Mouse (Mus musculus): ENCODE data around the gene Nap1l3.
A peak's percentile ranks its signal among the peaks of the same experiment; 100 is the strongest.

Gene Nap1l3

DNA sequence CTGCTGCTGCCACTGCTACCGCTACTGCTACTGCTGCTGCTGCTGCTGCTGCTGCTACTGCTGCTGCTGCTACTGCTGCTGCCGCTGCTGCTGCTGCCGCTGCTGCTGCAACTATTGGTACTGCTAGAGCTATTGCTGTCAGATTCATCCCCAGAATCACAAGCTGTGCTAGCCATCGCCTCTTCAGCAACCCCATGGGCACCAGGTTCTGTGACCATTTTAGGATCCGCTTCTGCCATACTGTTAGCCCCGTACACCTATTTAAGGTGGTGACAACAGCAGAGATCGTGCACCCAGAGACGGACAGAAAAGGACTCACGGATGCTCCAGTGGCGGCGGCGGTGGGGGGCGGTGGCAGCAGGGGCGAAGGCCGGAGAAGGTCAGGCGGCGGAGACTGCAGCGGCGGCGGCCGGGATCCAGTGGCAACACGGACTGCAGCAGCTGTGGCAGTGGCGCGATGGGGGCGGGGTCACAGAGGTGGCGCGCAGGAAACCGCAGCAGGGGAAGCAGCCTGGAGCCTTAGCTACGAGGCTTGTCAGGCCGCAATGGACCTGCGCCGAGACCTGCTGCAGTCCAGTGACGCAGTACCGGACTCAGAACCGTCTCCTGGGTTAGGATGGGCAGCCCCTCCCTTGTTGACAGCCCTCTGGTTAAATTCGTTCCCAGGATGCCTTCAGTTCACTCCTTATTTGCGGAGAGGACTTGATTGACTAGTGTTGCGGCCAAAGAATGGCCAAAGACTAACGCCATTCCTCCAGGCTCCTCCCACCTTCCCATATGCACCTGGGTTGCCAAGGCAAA, at the start of gene Nap1l3:
Gene Nap1l3 (minus strand): TSS at position 621 of the 801 bp plus-strand sequence.
- peak; percentile 47 for DNase-seq (ENCODE audit: low read depth, low spot score)

DNA sequence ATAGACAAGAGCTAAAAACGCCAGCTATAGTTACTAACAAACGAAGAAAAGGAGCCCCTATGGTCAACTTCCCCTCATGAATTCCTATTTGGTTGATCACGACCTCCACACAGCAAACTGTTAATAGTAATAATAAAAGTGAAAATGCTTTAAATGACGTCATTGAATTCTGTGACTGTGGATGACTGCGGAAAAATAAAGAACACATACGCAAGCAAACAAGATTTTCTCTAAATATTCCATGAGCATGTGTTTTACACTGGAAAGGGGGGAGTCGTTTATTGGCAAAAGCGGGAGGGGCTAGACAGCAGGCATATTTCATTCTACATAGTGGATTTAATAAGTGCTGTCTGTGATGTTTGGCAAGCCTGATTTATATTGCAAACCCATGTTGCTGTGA, 451 bp upstream of the Nap1l3 start:
- DNase-seq (ENCODE audit: low read depth, low spot score), result no peak

Data from 3T3-L1 (cell line).